Mouse (Mus musculus) midbrain, embryonic 14.5 days (tissue): ENCODE results near the gene Grm7. TPM values are rescaled to one million over a fixed set of nuclear protein-coding genes. Genes with fewer than 3 reads are reported as not detected.
A peak's percentile ranks its signal among the peaks of the same experiment; 100 is the strongest.

Experiments
- ATAC-seq: fragments of 200-750 bp; cut with Nextera tagmentation; 2 replicates; pipeline ENCODE4 v1.8.0; 2017; ENCODE audit warnings: moderate number of reproducible peaks, moderate library complexity; ENCODE audit not compliant: low FRiP score, low TSS enrichment
- DNase-seq: peaks from one replicate; pipeline ENCODE4 v3.0.0-alpha.2; 2015
- H3K27ac ChIP-seq: fragments of 300-500 bp; sonication (generic); replicated peaks from 2 replicates; pipeline ENCODE4 v1.5.1; 2014; ENCODE audit warnings: mild to moderate bottlenecking, low read depth, low read length, moderate library complexity
- H3K27me3 ChIP-seq: fragments of 300-500 bp; sonication (generic); 2 replicates; pipeline ENCODE4 v1.6.1; 2014; ENCODE audit warnings: low read length, control low read depth, mixed read lengths; ENCODE audit not compliant: control insufficient read depth, insufficient read depth
- H3K36me3 ChIP-seq: fragments of 300-500 bp; sonication (generic); 2 replicates; pipeline ENCODE4 v1.6.1; 2014; ENCODE audit warnings: low read length, control low read depth; ENCODE audit not compliant: control insufficient read depth, insufficient read depth
- H3K4me1 ChIP-seq: fragments of 300-500 bp; sonication (generic); 2 replicates; pipeline ENCODE4 v1.6.1; 2014; ENCODE audit warnings: mild to moderate bottlenecking, antibody characterized with exemption, low read length, control low read depth; ENCODE audit not compliant: control insufficient read depth, insufficient read depth
- H3K4me2 ChIP-seq: fragments of 300-500 bp; sonication (generic); 2 replicates; pipeline ENCODE4 v1.6.1; 2014; ENCODE audit warnings: mild to moderate bottlenecking, low read length, moderate library complexity
- H3K4me3 ChIP-seq: fragments of 300-500 bp; sonication (generic); replicated peaks from 2 replicates; pipeline ENCODE4 v1.5.1; 2014; ENCODE audit warnings: low read depth, low read length
- H3K9ac ChIP-seq: fragments of 300-500 bp; sonication (generic); replicated peaks from 2 replicates; pipeline ENCODE4 v1.6.1; 2014; ENCODE audit warnings: mild to moderate bottlenecking, low read length, moderate library complexity
- H3K9me3 ChIP-seq: fragments of 300-500 bp; sonication (generic); 2 replicates; pipeline ENCODE4 v1.6.1; 2016; ENCODE audit warnings: low read length, control low read depth, mixed read lengths; ENCODE audit not compliant: control insufficient read depth
- WGBS: fragments of 180-500 bp; shearing (Covaris S2); extraction: QIAGEN DNeasy Blood & Tissue Kit; methylation state at CpG from one replicate; pipeline ENCODE4 v1.1.7; 2014; 5-methylcytosine and 5-hydroxymethylcytosine counted together
- polyA plus RNA-seq: library from polyadenylated mRNA; unstranded; fragments of >200 nt; fragmentation: Nextera tagmentation; extraction: Ambion mirVana; gene quantifications from 2 replicates; pipeline ENCODE4 v1.2.1, GENCODE M21; 2014

The Grm7 gene
- polyA plus RNA-seq, 1 experiment from 2014 or later = 18.1 TPM

DNA sequence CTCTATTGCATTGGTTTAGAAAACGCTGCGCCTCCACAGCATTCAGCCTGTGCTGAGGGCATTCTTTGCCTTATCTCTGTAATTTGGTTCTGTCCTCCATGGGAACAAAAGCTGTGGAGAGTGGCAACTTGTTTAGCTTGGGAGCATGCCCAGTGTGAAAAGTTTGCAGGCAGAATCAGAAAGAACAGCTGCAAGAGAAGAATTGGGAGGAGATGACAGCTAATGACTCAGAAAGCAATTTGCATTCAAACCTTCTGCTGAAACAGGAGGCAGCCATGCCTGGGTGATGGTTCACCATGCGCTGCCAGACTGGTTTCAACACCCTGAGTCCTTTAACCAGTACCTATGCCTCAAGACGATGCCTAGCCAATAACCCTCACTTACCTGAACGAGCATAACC is 64.4 kb downstream of the Grm7 start:
- no peak for ATAC-seq
- no peak overlapping the region for H3K27ac ChIP-seq
- WGBS = 83% methylated on average over 5 of the region's 5 CpGs
- H3K4me1 ChIP-seq = no peaks in the 10 kb centered on the region
- no peaks in the 10 kb centered on the region for H3K36me3 ChIP-seq
- no peaks in the 10 kb centered on the region for H3K27me3 ChIP-seq
- H3K4me3 ChIP-seq = no peak overlapping the region
- DNase-seq = no peak
- H3K4me2 ChIP-seq = no peak overlapping the region
- H3K9ac ChIP-seq = no peak overlapping the region
- H3K9me3 ChIP-seq = no peaks in the 10 kb centered on the region

DNA sequence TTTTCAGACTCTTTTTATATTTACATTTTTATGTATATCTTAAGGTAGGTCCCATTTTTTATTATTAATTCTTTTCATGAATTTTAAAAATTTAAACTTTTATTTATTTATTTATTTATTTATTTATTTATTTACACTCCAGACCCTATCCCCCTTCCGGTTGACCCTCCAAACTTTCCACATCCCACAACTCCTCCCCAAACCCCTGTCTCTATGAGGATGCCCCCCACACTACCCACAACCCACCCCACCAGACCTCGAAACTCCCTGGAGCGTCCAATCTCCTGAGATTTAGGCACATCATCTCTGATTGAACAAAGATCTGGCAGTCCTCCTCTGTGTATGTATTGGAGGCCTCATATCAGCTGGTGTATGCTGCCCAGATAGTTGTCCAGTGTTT is 69.6 kb downstream of the Grm7 start:
- Histone ChIP-seq H3K4me1 (no peaks in the 10 kb centered on the region), H3K36me3 (no peaks in the 10 kb centered on the region), H3K9me3 (no peaks in the 10 kb centered on the region), H3K27ac (no peak overlapping the region), H3K4me3 (no peak overlapping the region), H3K27me3 (no peaks in the 10 kb centered on the region), H3K9ac (no peak overlapping the region), H3K4me2 (no peak overlapping the region)
- WGBS = 97% methylated on average over 3 of the region's 3 CpGs
- DNase-seq = no peak
- ATAC-seq = no peak

DNA sequence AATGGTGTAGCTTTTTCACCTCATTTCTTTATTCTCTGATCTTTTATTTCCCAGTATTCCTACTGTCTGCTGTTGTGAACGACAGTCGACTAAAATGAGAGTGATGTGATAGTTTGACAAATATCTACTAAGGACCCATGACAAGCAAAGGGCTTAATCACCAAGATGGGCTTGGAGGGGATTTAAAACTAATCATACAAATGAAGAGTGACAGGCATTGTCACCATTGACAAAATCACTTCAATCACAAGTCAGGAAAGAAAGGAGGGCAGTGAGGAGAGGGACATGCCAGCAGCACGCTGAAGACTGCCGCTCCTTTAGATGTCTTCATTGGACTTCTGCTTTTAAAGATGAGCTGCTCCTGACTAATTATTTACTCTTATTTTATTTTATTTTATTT is 78.0 kb downstream of the Grm7 start:
- 29% methylated on average over 4 of the region's 4 CpGs for WGBS
- no peaks in the 10 kb centered on the region for H3K9me3 ChIP-seq

GRCm38 (mm10) chr6:110733914-110734313 is 88.5 kb downstream of the Grm7 start:
- ATAC-seq = no peak
- 92% methylated on average over 2 of the region's 2 CpGs for WGBS

More for the DNA sequence above, 78.0 kb downstream of the Grm7 start:
- no peaks in the 10 kb centered on the region for H3K36me3 ChIP-seq
- no peak overlapping the region for H3K4me2 ChIP-seq
- DNase-seq (no peak), ATAC-seq (no peak)
- H3K4me1 ChIP-seq = no peaks in the 10 kb centered on the region
- H3K9ac ChIP-seq = no peak overlapping the region
- no peak overlapping the region for H3K27ac ChIP-seq
- H3K4me3 ChIP-seq = no peak overlapping the region
- H3K27me3 ChIP-seq = no peaks in the 10 kb centered on the region

DNA sequence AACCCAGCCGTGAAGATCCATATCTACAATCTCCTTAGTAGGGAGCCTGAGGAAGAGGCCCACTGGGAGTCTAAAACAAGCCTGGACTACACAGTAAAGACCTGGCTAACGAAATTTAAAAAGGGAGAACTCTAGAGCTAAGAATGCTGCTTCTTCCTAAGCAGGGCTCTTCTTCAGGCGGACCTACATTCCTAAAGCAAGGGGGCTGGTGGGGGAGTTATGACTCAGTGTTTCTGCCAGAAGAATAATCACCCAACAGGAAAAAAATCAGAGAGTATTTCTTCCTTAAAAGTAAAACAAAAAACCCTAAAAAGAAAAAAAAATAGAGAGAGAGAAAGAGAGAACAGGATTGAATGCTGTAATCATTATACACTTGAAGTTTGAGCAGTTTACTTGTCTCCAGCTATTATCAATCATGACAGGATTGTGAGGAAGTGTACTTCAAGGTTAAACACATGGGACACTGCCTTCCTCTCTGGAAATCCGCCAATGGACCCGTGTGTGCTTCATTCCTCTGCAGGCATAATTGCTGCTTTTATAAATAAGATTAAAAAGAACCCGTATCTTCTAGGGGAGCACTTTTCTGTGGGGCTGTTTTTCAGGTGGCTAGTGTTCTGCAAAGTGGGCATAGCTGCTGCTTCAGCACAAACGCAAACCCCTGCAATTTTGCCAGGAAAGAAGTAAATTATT is 98.7 kb downstream of the Grm7 start:
- WGBS = 64% methylated on average over 7 of the region's 7 CpGs
- Histone ChIP-seq H3K9ac (no peak overlapping the region), H3K4me3 (no peak overlapping the region), H3K4me1 (no peaks in the 10 kb centered on the region), H3K27me3 (no peaks in the 10 kb centered on the region), H3K36me3 (no peaks in the 10 kb centered on the region), H3K4me2 (no peak overlapping the region), H3K27ac (no peak overlapping the region), H3K9me3 (no peaks in the 10 kb centered on the region)
- ATAC-seq (no peak), DNase-seq (no peak)

More at GRCm38 (mm10) chr6:110733914-110734313, 88.5 kb downstream of the Grm7 start:
- H3K4me3 ChIP-seq = no peak overlapping the region
- H3K4me2 ChIP-seq = no peak overlapping the region
- H3K9me3 ChIP-seq = no peaks in the 10 kb centered on the region
- no peaks in the 10 kb centered on the region for H3K4me1 ChIP-seq
- H3K27ac ChIP-seq = no peak overlapping the region
- H3K36me3 ChIP-seq = no peaks in the 10 kb centered on the region
- no peak overlapping the region for H3K9ac ChIP-seq
- DNase-seq = no peak
- no peaks in the 10 kb centered on the region for H3K27me3 ChIP-seq

GRCm38 (mm10) chr6:110755921-110756320 is 110.5 kb downstream of the Grm7 start:
- no peak overlapping the region for H3K27ac ChIP-seq
- DNase-seq = peak; percentile 13
- no peak overlapping the region for H3K4me2 ChIP-seq
- H3K4me1 ChIP-seq = no peaks in the 10 kb centered on the region
- H3K27me3 ChIP-seq = no peaks in the 10 kb centered on the region
- no peaks in the 10 kb centered on the region for H3K36me3 ChIP-seq
- 81% methylated on average over 5 of the region's 5 CpGs for WGBS
- H3K9me3 ChIP-seq = no peaks in the 10 kb centered on the region
- no peak overlapping the region for H3K9ac ChIP-seq
- H3K4me3 ChIP-seq = no peak overlapping the region
- no peak for ATAC-seq

GRCm38 (mm10) chr6:110769588-110769987 is 124.2 kb downstream of the Grm7 start:
- H3K9ac ChIP-seq = no peak overlapping the region
- no peak overlapping the region for H3K4me2 ChIP-seq
- H3K27me3 ChIP-seq = no peaks in the 10 kb centered on the region
- no peaks in the 10 kb centered on the region for H3K36me3 ChIP-seq
- H3K27ac ChIP-seq = no peak overlapping the region
- H3K4me3 ChIP-seq = no peak overlapping the region
- ATAC-seq = no peak
- no peaks in the 10 kb centered on the region for H3K9me3 ChIP-seq
- DNase-seq = peak; percentile 9
- H3K4me1 ChIP-seq = peaks cover 6% of the 10 kb centered on the region

DNA sequence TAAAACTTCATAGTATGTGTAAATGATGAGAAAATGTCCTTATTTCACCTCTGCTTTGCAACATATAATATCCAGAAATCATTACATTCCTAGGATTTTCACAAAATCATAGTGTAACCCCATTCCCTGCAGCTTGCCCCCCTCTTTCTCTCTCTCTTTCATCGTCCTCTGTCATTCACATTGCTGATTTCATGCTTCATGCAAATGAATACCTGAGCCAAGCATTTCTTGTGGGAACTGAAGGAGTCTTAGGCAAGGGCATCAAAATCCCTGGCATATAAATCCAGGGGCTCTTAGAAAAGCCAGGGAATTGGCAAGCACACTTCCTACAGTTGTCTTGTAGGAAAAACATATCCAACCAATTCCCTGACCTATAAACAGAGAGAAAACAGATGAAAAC is 127.3 kb downstream of the Grm7 start:
- 11% methylated on average over 1 of the region's 1 CpGs for WGBS
- Histone ChIP-seq H3K9ac (no peak overlapping the region), H3K4me2 (no peak overlapping the region), H3K27me3 (no peaks in the 10 kb centered on the region), H3K36me3 (no peaks in the 10 kb centered on the region), H3K9me3 (no peaks in the 10 kb centered on the region), H3K4me3 (no peak overlapping the region), H3K27ac (no peak overlapping the region), H3K4me1 (peaks cover 6% of the 10 kb centered on the region)
- DNase-seq = peak; percentile 53
- no peak for ATAC-seq

DNA sequence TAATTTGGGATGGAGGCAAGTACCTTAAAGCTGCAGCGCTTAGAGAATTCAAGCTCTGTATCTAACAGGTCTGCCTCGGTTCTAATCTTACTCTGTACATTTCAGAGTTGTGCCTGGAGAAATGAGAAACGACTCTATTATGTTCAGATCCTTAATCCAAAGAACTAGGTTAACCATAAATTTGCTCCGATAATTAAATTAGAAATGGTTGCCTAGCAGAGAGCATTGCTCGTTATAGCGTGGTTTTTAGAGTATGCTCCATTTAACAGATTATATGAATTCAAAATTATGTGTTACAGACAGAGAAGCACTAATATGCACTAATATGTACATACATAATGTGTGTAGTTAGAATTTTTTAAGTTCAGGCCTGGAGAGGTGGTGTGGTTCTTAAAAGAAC is 130.7 kb downstream of the Grm7 start:
- WGBS = 68% methylated on average over 6 of the region's 6 CpGs
- ATAC-seq (no peak), DNase-seq (no peak)
- H3K27me3 ChIP-seq = no peaks in the 10 kb centered on the region
- no peaks in the 10 kb centered on the region for H3K4me1 ChIP-seq
- H3K27ac ChIP-seq = no peak overlapping the region
- H3K9me3 ChIP-seq = no peaks in the 10 kb centered on the region
- H3K9ac ChIP-seq = no peak overlapping the region
- H3K4me2 ChIP-seq = no peak overlapping the region
- H3K36me3 ChIP-seq = no peaks in the 10 kb centered on the region
- H3K4me3 ChIP-seq = no peak overlapping the region
